Mouse (Mus musculus) testis, postnatal 10 days (tissue): ENCODE results near the gene Sergef.
A peak's percentile ranks its signal among the peaks of the same experiment; 100 is the strongest.

ENCODE experiments used
- DNase-seq: peaks from one replicate; pipeline ENCODE4 v3.0.0; 2021; ENCODE audit warnings: low spot score

Sergef gene

DNA sequence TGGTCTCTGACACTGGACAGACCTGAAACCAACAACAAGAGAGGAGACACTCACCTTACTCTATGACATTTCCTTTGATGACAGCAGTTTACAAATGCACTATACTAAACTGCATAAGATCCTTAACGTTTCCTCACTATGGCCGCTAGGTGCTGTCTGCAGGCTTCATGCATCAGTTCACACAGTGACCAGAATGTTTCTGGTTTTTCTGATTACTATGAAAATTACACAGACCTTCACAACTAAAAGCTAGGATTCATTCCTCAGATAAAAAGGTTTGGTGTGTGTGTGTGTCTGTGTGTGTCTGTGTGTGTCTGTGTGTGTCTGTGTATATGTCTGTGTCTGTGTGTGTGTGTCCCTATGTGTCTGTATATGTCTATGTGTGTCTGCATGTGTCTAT, 63.7 kb downstream of the Sergef start:
- DNase-seq = no peak

- no peak for DNase-seq
Observed at GRCm38 (mm10) chr7:46572803-46573594, 66.6 kb downstream of the Sergef start.

DNA sequence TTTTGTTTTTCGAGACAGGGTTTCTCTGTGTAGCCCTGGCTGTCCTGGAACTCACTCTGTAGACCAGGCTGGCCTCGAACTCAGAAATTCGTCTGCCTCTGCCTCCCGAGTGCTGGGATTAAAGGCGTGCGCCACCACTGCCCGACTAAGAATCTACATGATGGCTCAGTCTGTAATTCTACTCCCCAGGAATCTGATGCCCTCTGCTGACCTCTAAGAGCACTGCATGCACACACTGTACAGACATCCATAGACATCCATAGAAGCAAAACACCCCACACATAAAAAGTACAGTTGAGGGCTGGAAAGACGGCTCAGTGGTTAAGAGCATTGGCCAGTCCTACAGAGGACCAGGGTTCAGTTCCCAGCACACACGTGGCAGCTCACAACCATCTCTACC, 70.1 kb downstream of the Sergef start:
- DNase-seq = peak; percentile 66

GRCm38 (mm10) chr7:46566318-46567007, 73.1 kb downstream of the Sergef start:
- DNase-seq = no peak

DNA sequence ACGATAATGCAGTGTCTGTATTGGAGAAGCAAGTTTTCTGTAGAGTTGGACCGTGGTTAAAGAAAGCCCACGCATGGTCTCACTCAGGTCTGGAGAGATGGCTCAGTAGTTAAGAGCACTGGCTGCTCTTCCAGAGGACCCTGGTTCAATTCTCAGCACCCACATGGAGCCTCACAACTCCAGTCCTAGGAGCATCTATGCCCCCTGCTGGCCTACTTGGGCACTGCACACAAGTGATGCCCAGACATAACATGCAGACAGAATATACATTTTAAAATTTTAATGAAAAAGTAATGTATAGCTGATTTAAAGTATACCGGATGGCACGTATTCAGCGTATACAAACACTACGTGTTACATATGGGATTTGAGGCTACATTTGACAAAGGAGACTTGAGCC, 74.2 kb downstream of the Sergef start:
- DNase-seq = no peak

- no peak for DNase-seq
Observed at GRCm38 (mm10) chr7:46563801-46564200, 75.8 kb downstream of the Sergef start.

- DNase-seq = no peak
Observed at GRCm38 (mm10) chr7:46560061-46560460, 79.5 kb downstream of the Sergef start.

DNA sequence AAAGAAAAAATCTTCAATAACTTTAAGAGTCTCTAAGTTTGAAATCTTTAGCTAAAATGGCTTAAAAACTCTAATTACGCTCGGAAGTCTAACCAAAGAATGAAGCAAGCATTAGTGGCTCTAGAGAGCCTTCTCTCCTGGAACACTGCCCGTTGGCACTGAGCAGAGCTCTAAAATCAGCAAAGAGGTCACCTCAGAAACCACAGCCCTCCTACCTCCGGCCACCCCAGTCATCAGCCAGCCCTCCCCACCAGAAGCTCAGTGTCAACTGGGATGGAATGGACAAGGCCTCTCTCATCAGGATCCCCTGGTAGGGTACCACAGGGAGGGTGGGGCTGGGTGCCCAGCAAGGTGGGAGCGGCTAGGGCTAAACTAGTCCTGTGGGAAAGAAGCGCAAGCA, 80.0 kb downstream of the Sergef start:
- no peak for DNase-seq

- DNase-seq = no peak
Observed at GRCm38 (mm10) chr7:46559006-46559405, 80.6 kb downstream of the Sergef start.

- no peak for DNase-seq
Observed at GRCm38 (mm10) chr7:46557996-46558395, 81.6 kb downstream of the Sergef start.

GRCm38 (mm10) chr7:46557387-46557786, 82.2 kb downstream of the Sergef start:
- no peak for DNase-seq

DNA sequence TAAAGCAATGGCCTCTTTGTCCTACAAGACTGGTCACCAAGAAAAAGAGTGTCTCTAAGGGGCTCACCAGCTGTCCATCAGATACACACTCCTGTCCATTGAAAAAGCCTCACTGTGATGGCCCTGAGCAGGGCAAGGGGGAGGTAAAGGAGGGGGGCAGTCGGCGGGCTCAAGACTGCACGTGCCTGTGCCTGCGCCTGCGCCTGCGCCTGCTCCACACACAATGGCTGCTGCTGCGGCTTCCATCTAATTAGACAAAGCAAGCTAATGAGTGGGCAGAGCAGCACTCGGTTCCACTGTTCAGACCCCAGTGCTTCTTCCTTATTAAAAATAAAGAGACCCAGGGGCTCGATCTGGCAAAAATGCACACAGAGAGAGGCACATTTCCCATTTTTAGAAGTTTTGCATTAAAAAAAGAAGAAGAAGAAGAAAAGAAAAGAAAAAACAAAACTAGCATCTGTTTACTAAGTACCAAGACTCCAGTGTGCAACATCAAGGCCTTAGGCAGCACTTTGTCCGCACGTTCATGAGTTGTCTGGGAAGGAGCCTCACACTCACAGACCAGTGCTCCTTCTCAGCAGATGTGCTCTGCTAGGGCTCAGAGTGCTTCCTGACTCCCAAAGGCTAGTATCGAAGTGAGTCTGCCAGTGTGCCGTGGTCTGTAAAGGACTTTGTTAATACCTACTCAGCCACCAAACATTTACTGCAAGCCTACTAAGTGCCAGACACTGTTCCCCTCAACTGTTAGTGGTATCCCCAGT, 83.1 kb downstream of the Sergef start:
- DNase-seq = no peak

DNA sequence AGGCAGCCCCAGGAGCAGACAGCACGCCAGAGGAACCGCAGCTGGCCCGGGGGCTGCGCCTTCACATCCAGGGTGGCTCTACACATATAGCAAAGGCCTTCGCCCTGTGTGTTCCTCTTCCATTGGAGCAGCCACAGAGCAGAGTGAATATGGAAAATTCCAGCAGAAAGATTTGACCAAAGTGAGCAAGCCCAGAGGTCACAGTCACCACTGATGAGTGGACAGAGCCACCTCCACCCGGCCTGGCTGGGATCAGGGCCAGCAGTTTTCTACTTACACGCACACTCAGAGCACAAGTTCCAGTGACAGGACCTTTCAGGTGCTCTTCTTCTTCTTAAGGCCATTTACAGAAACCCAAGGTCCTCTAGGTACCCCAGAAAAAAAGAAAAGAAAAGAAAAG, 83.9 kb downstream of the Sergef start:
- DNase-seq = no peak

GRCm38 (mm10) chr7:46554855-46555254, 84.8 kb downstream of the Sergef start:
- no peak for DNase-seq

GRCm38 (mm10) chr7:46554003-46554402, 85.6 kb downstream of the Sergef start:
- DNase-seq = no peak

- no peak for DNase-seq
Observed at GRCm38 (mm10) chr7:46551935-46552752, 87.5 kb downstream of the Sergef start.

GRCm38 (mm10) chr7:46551173-46551572, 88.4 kb downstream of the Sergef start:
- DNase-seq = no peak

GRCm38 (mm10) chr7:46548124-46548523, 91.5 kb downstream of the Sergef start:
- DNase-seq = no peak

DNA sequence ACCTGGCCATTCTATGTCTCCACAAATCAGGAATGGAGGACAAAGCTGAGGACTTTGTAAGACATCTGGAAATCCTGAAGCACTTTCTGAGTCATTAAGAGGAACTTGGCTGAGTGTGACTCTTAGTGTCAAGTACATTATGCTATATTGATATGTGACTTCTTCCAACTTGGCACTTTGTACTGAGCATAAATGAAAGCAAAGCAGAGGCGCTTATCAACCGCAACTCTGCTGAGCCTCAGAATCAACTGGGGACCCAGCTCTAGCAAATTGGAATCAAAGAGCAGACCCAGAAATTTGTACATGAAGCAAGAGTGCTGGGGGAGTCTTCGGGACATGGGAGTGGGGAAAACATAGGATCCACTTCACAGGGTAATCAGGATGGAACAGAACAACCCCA, 92.0 kb downstream of the Sergef start:
- DNase-seq = no peak

GRCm38 (mm10) chr7:46546539-46546938, 93.1 kb downstream of the Sergef start:
- no peak for DNase-seq

- peak; percentile 49 for DNase-seq
Observed at GRCm38 (mm10) chr7:46544195-46544641, 95.4 kb downstream of the Sergef start.

DNA sequence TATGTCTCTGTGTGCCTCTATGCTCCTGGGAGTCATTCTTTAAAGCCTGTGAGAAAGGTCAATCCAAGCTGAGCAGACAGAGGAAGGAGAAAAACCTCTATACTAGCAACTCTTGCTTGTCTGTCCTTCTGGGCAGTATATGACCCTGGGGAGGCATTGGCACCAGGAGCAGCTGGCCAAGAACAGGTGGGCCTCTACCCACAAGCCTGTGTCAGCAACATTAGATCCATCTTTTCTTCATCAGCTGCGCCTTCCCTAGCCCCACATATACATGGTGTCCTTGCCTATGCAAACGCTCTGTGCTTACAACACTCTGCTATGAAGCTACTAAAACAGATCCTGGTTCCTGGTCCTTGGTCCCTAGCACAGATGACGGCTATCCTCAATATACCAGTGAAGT, 97.5 kb downstream of the Sergef start:
- no peak for DNase-seq
